Mouse (Mus musculus) testis, postnatal 10 days (tissue): ENCODE results near the gene Hist1h2be.
"Not testable (repeated sequence)": the region's sequence is repeated elsewhere in the genome, so short reads cannot be mapped to it uniquely, and the experiment has no call there.

Experiments
- DNase-seq: peaks from one replicate; pipeline ENCODE4 v3.0.0; 2021; ENCODE audit warnings: low spot score

Gene Hist1h2be

DNA sequence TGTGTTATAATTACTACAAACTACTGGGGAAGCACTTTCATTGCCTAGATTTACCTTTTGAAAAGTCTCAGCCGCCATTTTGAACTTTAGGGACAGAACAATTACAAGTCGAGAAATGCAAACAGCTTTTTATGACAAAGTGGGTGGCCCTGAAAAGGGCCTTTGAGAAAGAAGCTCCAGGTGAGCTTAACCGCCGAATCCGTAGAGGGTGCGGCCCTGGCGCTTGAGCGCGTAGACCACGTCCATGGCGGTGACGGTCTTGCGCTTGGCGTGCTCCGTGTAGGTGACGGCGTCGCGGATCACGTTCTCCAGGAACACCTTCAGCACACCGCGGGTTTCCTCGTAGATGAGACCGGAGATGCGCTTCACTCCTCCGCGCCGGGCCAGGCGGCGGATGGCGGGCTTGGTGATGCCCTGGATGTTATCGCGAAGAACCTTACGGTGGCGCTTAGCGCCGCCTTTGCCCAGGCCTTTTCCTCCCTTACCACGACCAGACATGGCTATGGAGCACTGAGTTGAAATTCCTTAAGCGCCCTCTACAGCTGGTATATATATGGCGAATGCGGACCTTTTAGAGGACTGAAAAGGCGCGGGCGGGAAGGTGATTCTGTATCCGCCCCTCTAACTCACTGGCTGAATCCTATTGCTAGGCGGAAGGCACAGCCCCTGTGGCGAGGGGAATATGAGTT lies 69.6 kb downstream of the Hist1h2be start, which contains the start of gene Hist1h4f:
Gene Hist1h4f (minus strand): TSS at position 503 of the 689 bp plus-strand sequence.
- DNase-seq = peak; percentile 81

DNA sequence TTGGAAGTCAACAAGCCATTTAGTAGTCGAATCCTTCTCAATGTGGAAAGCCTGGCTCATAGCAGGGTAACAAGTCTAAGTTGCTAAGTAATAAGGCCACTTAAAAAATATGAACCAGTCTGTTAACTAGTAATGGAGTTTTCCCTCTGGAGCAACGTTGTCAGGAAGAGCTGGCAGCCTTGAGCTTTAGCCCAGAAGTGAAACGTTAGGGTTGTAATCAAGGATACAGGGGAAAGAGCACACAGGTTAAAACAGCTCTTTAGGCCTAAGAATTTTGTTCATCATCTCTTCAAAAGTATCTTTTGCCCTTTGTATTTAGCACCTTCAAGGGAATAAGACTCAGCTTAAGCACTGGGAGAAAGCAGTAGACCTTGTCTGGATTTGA lies 70.2 kb downstream of the Hist1h2be start:
- no peak for DNase-seq

DNA sequence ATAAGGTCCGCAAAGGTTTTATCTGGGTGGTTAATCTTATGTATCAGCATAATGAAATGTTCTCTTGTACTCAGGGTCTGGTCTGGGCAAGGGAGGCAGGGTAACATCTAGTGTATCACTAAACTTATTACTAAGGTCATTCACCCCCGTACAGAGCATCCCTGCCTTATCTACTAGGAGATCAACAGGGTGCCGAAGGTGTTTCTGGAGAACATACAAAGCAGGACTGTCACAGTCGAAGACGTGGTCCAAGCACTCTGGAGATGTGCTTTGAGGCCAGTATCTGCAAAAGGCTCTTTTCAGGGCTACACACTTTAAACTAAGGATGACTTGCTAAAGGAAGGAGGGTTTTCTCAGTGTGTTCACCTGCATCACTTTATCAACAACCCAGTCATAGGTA lies 74.2 kb downstream of the Hist1h2be start:
- DNase-seq = no peak

DNA sequence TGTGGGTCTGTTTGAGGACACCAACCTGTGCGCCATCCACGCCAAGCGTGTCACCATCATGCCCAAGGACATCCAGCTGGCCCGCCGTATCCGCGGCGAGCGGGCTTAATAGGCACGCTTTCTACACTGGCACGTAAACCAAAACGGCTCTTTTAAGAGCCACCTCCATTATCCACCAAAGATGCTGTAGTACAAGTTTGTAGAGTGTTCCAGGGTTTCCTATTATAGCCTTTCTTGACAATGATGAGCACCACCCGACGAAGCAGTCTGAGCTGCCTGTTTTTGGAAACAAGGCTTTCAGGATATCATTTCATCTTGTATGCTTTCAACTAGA lies 76.2 kb downstream of the Hist1h2be start:
- DNase-seq = not testable (repeated sequence)

DNA sequence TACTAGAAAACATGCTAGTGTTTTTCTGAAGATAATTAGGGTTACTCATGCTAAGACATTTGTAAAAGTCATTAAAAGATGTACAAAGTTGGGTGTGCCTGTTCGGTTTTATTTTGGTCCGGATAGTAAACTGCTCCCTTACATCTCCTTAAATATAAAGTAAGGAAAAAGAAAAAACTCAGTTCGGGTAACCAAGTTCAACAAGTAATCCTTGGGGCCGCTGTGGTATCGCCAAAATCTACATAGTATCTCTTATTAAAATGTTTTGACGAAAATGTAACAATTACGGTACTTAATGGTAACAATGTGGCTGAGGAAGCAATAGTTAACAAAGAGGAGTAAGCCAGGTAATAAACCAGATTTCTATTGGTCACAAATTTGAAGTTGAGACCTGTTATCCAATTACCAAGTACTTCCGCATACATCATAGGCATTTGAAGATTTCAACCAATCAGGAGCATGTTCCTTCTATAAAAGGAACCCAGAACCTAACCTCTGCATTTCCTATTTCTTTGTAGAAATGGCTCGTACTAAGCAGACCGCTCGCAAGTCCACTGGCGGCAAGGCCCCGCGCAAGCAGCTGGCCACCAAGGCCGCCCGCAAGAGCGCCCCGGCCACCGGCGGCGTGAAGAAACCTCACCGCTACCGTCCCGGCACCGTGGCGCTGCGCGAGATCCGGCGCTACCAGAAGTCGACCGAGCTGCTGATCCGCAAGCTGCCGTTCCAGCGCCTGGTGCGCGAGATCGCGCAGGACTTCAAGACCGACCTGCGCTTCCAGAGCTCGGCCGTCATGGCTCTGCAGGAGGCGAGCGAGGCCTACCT lies 76.7 kb downstream of the Hist1h2be start, which contains the start of gene Hist1h3f:
Gene Hist1h3f (plus strand): TSS at position 88 of the 822 bp plus-strand sequence.
- peak; percentile 63 for DNase-seq

DNA sequence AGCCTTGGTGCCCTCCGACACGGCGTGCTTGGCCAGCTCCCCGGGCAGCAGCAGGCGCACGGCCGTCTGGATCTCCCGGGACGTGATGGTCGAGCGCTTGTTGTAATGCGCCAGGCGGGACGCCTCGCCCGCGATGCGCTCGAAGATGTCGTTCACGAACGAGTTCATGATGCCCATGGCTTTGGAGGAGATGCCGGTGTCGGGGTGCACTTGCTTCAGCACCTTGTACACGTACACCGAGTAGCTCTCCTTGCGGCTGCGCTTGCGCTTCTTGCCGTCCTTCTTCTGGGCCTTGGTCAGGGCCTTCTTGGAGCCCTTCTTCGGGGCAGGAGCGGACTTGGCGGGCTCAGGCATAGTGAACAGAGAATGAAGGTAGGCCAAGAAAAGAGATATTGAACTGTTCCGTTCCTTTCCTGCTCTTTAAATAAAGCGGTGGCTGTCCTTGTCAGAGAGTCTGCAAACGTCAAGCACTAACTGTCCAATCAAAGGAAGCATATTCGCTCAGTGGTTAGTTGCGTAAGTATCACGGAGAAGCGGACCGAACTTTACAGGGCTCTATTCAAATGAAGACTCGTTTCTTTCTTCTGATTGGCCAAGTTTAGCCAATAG lies 77.8 kb downstream of the Hist1h2be start, which contains the start of gene Hist1h2bh:
Gene Hist1h2bh (minus strand): TSS at position 394 of the 609 bp plus-strand sequence.
- DNase-seq = peak; percentile 49

DNA sequence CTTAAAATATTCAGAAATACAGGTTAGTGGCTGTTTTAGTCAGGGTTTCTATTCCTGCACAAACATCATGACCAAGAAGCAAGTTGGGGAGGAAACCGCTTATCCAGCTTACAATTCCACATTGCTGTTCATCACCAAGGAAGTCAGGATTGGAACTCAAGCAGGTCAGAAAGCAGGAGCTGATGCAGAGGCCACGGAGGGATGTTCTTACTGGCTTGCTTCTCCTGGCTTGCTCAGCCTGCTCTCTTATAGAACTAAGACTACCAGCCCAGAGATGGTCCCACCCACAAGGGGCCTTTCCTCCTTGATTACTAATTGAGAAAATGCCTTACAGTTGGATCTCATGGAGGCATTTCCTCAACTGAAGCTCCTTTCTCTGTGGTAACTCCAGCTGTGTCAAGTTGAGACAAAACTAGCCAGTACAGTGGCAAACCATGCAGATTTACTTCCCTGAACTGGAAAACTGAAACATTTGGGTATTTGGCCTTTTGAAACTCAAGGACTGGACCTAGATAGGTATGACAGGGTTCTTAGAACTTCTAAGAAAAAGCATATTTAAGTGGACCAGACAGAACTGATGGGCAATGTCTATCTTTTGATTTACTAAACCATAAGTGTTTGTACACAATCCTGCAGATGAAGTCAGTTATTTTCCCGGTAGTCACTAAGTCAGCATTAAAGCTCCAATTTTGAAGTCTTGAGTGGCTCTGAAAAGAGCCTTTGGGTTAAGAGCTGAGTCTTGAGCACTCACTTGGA lies 78.5 kb downstream of the Hist1h2be start:
- not testable (repeated sequence) for DNase-seq

DNA sequence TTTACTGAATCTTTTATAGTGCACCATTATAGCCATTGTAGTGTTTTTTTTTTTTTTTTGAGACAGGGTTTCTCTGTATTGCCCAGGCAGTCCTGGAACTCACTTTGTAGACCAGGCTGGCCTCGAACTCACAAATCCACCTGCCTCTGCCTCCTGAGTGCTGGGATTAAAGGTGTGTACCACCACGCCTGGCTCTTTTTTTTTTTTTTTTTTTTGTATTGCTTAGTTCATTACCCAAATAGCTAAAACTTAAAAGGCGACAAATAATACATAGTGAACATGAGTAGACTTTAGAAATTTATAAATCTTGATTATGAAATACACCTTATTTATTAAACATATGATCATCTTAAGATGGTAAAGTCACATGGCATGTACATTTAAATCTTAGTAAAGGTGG lies 79.4 kb downstream of the Hist1h2be start:
- DNase-seq = no peak

DNA sequence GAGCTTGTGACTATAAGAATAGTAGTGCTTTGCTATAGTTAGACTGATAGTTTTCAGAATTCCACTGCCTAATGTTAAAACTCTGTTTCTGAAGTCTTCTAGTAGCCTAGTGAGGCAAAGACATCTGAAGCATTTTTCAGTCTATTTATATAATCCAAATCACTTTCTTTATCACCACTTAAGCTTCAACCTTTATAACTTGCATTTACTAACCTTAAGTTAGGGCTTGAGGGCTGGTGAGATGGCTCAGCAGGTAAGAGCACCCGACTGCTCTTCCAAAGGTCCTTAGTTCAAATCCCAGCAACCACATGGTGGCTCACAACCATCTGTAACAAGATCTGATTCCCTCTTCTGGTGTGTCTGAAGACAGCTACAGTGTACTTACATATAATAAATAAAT lies 81.1 kb downstream of the Hist1h2be start:
- DNase-seq = not testable (repeated sequence)

DNA sequence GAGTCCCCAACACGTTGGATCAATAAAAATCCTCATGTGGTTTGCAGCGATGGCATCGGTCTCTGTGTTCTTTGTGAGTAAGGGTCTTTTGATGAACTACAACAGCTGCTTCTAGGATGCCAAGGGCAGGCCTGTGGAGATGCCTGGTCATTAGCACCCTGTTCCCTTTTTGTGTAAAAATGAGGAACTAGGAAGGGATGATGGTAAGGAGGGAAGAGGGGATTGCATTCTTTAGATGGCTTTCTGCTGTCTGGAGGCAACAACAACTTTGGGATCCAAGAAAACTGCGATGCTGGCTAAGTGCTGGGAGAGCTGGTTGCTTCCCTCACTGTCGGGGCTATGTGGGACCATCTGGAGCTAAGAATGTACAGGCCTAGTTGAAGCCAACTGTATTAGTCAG lies 82.7 kb downstream of the Hist1h2be start:
- DNase-seq = no peak

DNA sequence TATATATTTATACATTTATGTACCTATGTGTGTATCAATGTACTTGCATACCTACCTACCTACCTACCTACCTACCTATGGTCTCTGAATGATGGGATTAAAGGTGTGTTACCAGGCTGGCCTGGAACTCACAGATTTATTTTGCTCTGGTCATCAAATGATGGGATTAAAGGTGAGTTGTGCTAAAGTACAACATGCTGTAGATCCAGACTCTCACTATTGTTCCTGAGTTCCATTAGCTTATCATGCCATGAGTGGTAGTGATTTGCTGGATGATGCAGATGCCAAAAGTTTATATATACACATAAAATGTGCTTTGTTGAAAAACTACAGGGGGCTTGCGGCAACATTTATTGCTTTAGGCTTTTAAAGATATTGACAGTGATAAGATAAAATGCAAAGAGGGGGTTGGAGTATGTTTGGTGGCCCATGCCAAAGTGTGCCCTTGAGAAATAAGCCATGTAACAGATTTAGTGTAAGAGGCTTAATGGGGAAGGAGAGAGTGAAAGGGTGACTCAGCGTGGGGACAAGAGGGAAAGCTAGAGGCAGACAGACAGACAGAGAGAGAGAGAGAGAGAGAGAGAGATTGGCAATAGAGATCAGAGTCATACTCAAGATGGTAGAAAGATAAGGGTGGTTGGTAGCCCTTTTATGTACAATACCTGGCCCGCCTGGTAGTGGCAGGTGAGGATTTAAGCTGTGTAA lies 83.8 kb downstream of the Hist1h2be start:
- no peak for DNase-seq

DNA sequence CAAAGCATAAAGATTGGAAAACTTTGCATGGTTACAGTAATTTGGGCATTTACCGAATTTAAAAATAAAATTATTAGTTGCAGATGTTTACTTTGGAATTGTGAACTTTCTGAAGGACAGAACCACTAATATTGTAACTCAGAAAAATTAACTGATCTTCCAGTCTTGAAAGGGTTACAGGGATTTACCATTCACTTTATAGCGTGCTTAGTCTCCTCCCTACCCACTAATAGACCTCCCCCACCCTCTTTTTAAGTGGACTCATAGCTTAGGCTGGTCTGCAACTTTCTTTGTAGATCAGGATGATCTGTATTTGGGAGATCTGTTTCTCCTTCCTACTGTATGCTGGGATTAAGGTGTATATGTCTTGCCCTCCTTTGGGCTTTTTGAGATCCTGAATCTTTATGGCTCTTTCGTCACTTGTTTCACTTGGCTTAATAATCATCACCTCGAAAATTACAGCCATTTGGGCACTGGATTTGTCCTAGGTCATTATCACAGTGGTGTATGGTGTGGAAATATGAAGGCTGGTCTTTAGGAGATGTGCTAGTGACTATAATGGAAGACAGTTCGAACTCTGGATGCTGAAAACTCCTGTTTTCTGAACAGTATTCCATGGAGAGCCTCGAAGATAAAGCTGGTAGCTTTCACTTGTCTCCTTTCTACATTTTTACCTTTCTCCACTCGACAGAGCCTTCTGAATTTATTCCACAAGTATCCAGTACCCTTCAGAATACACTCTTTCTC lies 84.7 kb downstream of the Hist1h2be start:
- no peak for DNase-seq

DNA sequence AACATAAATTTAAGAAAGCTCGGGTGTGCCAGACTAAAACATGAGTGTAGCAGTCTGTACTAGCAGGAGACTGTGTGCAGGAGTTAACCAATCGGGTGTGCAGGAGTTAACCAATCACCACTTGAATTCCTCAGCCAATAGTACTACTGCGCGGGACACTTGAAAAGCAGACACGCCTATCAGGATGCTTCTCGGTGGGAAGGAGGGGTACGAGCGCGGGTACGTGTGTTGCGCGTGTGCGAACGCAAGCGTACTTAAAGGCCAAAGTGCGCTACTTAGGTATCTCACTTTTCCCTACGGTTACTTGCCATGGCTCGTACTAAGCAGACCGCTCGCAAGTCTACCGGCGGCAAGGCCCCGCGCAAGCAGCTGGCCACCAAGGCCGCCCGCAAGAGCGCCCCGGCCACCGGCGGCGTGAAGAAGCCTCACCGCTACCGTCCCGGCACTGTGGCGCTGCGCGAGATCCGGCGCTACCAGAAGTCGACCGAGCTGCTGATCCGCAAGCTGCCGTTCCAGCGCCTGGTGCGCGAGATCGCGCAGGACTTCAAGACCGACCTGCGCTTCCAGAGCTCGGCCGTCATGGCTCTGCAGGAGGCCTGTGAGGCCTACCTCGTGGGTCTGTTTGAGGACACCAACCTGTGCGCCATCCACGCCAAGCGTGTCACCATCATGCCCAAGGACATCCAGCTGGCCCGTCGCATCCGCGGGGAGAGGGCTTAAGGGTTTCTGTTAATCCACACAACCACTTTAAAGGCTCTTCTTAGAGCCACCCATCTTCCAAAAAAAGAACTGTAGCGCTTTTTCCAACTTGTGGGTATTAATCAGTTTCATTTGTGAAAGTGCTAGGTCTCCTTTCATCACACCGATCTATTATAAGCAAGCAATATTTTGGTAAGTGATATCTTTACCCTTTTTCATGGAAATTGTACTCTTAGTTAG lies 85.5 kb downstream of the Hist1h2be start, which contains the start of gene Hist1h3g:
Gene Hist1h3g (plus strand): TSS at position 286 of the 939 bp plus-strand sequence.
- DNase-seq = peak; percentile 89

DNA sequence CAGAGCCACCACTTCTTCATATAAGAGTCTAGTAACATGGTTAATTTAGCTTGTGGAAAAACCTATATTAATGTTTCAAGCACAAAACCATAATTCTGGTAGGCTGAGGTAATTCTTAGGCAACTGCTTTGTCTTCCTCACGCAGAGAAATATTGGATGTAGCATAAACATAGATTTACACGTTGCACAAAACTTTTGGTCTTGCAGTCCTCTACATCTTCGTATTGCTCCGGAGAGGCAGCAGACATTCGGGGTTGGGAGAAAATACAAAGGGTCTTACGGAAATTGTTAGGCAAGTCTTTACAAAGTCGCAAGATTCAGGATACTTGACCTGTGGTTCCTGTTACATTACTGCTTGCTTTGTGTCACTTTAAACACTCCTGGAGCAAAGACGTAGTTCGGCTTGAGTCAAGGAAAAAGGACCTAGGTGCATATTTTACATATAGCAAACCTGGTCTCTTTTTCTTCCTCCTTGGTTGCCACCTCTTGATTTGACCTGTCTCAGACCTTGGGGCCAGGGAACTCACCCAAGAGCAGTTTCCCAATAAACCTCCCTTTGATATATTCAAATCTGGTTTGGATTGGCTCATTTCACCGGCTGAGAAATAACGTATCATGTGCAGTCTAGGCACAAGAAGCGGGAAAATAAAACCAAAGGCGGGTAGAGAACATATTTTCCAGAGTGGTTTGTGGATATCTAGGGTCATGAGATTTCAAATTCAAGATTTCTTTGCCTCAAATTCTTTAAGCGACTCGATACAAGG lies 86.4 kb downstream of the Hist1h2be start:
- no peak for DNase-seq
